Mouse (Mus musculus) cerebellum, adult (tissue): ENCODE measurements around the gene Cdkl2.

Experiments
- ATAC-seq: cut with Nextera tagmentation; 2 replicates; pipeline ENCODE4 v1.9.2; 2017; ENCODE audit warnings: mild to moderate bottlenecking, moderate library complexity, mixed read lengths; ENCODE audit not compliant: insufficient number of reproducible peaks, low FRiP score, low TSS enrichment

Cdkl2 gene

DNA sequence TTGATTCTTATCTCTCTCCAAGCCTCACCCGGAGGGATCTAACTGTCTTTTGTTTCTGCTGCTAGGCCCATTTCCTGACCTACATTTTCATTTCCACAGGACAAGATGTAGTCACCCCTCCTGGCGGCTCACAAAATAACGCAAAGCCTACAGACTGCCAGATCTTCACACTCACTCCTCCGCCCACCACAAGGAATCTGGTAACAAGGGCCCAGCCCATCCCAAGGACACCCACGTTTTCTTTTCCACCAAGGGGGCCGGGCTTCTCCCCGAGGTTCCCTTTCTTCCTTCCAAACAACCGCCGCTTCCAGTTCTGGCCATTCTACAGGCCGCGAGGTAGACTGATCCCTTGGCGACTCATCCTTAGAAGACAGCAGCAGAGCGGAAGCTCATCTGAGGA is 49.1 kb downstream of the Cdkl2 start:
- ATAC-seq: no peak

DNA sequence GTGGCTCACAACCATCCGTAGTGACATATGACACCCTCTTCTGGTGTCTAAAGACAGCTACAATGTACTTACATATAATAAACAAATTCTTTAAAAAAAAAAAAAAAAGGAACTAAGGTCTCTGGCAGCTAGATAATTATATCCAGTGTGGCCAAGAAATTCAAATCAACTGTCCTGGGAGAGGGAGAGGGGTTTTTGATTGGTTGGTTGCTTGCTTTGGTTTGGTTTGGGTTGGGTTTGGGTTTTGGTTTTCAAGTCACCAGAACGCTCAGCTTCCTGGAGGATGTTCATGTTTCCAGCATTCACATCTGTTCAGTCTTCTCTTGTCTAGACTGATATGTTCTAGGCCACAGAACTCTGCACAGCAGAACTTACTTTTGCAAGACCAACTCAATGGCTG is 50.6 kb downstream of the Cdkl2 start:
- ATAC-seq: no peak

DNA sequence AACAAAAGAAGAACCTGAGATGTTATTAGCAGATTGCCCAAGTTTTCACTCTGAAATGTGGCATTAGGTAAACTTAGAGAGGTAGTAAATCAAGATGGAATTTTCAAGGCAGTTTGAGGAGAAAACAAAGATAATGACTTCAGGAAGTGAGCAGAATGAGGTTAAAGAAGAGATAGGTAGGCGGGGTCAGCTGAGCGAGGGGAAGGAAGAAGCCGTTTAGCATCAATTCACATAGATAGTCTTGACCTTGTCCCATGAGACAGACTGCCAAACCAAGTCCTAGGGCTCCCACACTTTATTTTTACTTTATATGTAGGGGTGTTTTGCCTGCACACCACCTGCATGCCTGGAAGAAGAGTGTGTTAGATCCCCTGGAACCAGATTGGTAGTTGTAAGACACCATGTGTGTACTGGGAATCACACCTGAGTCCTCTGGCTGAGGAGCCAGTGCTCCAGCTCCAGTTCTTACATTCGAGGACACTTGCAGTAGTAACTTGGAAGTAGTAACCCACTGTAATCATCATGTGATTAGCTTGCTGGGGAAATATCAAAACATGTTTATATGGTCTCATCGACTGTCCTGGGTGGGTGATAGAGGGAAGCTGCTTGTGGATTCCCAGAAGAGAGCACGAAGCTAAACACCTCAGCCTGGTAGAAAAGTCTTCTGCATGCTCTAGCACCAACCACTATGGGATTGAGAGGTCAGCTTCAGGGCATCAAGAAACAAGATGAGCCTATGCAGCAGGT is 52.3 kb downstream of the Cdkl2 start:
- no peak for ATAC-seq

DNA sequence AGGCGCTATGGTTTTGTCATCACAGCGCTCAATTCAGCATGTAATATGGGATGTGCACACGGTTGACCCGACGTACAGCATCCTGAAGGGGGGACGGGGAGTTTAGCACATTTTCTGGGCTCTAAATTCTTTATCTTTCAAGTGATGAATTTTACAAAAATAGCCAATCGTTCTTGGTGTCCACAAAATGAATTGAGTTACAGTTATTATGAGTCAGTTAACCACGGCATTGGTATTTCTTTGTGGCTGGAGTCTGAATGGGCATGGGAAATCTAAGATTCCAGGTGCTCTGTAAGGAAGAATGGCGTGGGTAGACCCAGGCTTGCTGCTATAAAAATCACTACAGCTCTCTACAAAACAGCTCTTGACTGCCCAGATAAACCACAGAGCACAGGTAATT is 54.4 kb downstream of the Cdkl2 start:
- ATAC-seq: no peak

DNA sequence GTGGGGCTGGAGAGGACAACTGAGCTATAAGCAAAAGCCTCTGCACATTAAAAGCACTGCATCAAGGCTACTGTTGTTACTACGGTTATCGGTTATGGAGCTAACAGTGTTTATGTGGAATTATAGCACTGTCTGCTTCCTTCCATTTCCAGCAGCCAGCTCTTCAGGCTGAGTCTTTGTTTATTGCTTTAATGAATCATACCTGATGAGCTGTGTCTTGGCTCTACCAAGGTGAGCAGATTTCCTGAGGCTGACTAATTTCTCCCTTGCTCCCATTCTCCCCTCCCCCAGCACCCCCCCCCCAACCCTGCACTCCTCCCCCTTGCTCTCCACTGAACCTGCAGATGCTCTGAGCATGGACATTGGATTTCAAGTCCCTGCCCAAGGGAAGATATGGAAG is 55.9 kb downstream of the Cdkl2 start:
- ATAC-seq: no peak

DNA sequence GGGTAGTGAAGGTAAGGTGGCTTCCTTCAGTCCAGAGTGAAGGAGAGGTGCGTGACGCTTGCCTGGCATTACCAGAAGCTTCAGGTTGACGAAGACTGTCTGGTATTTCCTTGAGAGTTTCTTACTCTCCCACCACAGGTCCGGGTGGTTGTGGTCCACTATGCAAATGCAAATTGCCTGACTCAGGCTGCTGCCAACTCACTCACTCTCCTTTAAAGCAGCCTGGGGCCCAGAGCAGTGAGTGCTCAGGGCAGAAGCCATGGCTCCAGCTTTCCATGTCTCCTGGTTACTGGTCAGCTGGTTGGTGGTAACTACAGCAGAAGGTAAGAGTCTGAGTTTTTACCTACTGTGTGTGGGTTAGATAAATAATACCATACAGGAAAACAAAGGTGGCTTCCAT is 56.4 kb downstream of the Cdkl2 start, which contains the start of gene Odaph:
Gene Odaph, plus strand, starts transcription at position 240 of the 400 bp plus-strand sequence.
- no peak for ATAC-seq

DNA sequence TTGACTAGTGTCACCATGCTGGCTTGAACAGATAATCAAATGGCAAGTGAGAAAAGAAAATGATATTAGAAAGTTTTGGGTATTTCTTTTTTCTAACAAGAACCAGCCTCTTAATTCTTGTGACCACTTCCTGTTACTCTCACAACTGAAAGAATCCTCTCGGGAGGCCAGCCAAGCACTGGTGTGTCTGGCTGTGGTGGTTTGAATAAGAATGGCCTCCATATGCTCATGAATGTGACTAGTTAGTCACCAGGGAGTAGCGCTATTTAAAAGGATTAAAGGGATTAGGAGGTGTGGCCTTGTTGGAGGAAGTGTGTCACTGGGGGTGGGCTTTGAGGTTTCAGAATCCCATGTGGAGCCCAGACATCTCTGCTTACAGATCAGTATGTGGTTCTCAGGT is 58.0 kb downstream of the Cdkl2 start:
- no peak for ATAC-seq

DNA sequence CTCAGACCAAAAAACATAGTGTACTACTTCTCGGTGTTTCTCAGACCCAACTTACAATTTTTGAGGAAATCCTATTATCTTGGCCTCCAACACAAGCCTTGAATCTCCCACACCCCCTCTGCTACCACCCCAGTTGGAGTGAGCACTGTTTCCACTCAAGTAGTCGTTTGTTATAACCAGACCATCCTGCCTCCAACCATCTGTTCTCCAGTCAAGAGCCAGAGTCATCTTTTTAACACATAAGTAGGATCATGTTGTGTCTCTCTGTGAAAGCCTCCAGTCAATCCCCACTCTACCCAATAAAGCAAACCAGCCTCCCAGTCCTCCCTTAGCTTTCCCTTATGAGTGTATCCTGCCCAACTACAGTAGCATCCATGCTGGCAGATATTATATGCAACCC is 60.2 kb downstream of the Cdkl2 start:
- no peak for ATAC-seq

DNA sequence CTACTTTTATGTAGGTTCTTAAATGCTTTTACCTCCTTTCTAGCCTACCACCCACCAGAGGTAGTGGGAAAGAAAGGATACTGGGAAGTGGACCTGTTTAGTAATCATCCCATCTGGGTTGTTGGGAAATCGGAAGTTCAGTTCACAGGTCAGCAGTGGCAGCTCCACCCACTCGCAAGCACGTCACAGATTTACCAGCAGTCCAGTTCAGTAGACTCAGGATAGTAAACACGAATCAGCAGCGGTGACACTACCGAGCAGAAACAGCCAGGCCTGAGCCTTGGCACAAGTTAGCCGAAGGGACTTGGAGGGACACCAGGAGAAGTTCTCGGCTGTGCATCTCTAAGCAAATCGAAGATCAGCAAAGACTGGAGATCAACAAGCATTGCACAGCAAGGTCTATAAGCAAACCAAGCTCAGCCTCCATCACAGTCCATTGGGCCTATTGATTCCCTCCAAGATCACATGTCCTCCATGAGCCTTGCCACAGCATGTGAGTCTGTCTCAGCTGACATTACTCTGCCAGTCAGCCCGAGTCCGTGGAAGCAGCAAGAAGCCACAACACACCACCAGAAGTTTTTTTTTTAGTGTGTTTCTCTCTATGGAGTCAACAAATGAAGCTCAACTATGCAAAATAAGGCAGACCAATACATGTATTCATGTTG is 62.4 kb downstream of the Cdkl2 start:
- no peak for ATAC-seq

DNA sequence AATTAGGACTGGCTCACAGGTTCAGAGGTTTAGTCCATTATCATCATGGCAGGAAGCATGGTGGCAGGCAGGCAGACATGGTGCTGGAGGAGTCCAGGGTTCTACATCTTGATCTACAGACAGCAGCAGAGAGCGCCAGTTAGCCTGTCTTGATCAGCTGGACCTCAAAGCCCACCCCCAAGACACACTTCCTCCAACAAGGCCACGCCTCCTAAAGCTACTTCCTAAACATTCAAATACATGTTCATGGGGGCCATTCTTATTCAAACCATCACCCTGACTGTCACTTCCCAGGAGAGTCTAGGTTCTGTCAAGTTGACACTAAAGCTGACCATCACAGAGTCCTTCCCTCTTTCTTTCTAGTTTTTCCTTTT is 66.3 kb downstream of the Cdkl2 start:
- ATAC-seq: no peak

DNA sequence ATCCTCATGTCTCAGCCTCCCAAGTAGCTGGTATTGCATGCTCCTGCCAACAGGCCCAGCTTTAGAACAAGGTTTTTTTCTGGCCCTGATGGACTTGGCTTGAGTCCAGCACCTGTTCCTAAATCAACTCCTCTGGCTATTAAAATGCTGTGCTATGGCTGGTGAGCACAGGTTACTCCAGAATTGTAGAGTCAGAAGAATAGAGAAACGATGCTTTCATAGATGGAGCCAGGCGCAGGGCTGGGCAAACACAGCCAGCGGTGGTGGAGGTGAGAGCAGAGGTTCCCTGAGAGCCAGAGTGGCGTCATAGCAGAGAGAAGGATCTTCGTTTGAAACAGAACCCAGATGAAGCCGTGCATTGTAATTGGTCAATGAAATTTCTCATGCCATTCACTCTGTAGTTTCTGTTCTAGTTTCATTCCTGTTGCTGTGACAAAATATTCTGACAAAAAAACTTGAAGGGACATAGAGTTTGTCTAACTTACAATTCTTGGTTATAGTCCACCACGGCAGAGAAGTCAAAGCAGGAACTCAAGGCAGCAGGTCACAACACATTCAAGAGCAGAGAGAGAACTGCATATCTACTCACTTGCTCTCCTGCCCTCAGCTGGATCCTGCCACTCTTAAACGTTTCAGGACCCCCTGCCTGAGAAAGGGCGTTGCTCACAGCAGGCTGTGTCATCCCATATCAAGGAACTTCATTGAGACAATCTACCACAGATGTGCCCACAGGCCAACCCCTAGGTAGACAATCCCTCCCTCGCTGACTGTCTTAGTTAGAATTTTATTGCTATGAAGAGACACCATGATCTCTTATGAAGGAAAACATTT is 66.9 kb downstream of the Cdkl2 start:
- no peak for ATAC-seq

DNA sequence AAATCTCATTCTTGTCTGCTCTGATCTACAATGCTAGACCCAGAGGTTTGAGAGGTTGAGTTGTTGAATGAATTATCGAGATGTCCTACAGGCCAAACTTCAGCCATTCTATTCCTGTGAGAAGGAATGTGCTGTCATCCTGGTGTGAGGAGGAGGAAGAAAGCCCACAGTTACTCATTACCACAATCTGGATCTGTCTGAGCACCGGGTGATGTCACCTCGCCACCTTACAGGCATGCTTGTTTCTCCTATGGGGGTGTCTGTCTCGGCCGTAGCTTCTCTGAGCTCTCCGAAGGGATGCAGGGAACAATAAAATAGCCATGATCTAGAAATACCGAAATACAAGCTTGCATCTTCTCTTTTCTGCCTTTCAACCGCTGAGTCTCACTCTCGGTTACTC is 67.9 kb downstream of the Cdkl2 start:
- ATAC-seq: no peak

DNA sequence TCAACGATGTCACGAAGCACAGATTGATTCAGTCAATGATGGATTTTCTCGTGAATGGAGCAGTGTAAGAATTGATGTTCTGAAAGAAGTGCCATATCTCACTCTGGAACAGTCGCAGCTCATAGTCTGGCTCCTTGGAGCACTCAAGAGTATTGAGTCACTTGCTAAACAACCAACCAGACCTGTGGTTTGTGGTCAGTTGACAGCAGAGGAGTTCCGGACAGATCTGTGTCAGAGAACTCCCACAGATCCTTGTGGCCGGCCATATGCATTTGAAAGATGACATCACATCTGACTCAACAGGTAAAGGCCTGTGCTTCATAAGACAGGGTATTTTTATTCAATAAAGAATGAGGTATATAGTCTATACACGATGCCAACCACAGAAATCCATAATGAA is 69.7 kb downstream of the Cdkl2 start:
- no peak for ATAC-seq

DNA sequence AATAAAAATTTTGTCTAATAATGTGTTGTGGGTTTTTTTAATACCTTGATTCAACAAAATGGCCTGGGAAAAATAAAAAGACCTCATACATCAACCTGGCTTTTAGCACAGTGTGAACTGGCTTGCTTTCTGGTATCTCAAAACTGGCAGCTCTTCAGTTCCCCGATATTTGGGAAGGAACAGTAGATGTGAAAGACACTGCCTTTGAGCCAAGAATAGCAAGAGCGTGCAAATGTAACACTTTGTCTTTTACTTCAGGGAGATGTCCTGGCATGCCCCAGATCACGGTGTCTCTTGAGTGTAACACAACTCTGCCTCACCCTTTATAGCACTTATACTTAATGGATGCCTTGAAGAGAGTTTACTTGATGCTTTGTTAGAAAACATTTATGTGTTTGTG is 71.6 kb downstream of the Cdkl2 start:
- ATAC-seq: no peak

DNA sequence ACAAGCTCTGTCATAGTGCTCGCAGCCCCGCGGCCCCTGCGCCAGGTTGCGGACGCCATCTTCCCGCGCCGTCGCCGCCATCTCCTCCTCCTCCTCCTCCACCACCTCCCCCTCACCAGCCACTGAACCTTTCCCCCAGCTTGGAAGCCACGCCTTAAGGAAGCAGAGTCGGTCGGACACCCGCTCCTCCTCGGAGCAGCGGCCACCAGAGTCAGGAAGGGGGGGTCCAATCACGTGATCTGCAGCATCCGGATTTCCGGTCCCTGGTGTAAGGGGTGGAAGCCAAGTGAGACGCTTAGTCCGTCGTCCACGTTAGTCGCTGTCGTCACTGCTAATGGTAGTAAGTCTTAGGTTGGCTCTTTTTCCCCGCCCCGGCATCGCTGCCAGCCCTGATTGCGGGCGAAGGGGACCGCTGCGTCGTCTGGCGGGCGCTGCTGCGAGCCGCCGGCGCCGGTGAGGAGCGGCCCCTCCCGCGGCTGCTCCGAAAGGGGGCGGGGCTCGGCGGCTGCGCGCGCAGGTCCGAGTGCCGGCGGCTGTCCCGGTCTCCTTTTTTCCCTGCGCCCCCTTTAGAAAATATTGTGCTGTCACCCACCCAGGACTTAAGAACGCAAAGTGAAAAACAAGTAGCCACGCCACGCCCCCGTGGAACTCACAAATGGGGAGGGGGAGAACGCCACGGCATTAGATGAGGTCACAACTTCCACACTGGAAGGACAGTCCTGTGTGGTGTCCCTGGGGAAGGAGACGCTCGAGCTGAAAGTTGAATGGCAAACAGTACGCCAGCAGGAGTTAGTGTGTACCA is 80.8 kb downstream of the Cdkl2 start, which contains the start of gene Rchy1:
Gene Rchy1, minus strand, starts transcription at position 430 of the 802 bp plus-strand sequence.
- ATAC-seq: peak; percentile 96

DNA sequence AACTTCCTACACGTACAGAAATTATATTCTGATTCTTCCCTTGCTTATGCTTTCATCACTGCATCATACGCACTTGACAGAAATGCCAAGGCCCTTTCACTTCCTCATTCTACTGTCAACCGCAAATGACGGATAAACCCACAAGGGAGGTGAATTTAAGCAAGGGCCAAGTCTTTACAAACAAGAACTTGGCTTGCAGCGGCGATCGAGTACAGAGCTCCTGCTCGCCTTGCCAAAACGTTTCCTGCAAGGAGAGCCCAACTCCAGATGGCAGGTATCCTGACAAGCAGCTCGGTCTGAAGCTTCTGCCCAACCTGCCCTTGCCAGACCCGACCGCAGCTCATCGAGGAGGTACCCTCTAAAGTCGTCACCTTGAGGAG is 81.4 kb downstream of the Cdkl2 start:
- ATAC-seq: no peak; the same call in 1 of the 2 replicates

DNA sequence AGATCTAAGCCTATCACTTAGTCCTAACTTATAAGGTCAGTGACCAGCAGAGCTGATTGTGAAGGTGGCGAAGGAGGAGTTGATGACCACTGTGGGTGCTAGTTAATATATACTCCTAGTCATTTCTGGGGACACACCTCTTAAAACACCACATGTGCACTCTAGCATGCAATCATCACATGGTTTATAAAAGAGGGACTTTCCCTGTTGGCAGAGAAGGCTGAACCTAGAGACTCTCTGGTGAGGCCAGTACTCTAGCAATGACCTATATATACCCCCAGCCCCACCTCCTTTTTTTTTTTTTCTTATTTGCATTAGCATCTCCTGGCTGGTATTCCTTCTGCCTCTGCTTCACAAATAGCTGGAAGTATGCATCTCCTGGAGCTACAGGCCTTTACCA is 82.3 kb downstream of the Cdkl2 start:
- no peak for ATAC-seq

DNA sequence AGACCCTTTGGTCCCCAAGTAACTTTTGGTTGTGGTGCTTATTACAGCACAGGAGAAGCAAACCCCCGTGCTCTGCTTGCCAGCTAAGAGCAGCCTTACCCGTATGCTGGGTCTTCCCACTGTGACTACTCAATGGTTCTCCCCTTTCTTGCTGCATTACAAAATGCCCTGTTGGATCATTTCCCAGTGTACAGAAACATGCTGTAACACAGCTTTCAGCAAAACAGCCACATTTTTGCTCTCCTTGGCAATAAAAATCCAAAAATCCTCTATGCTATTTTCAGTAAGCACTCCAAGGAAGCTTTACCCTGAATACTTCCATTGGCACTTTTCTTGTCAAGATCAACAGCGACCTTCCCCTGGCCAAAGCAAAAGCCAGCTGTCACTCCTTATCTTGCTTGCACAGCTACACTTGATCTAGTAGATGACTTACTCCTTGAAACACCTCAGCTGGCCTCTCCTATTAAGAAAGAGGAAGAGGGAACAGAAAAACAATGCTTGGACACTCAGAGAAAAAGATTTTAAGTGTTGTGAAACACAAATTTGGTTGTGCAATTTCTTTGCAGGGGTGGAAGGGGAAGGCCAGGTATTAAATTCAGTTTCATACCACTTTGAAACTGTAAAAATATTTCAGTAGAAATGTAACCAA is 83.0 kb downstream of the Cdkl2 start:
- no peak for ATAC-seq

DNA sequence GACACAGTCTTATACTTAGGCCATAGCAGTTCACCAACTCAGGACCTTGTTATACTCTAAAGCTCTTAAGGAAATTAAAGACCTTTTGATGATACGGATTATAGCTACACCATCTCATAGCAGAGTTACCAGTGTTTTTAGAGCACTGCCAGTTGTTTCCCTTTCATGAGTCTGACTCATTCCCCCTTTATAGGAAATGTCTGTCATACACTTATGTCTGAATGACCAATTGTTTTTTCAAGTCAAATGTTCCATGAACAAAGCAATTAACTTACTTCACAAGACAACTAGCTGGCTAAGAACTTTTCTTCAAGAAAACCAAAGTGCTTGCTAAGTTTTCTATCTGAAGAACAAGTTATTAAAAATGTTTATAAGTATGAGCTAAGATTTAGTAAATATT is 83.7 kb downstream of the Cdkl2 start:
- ATAC-seq: no peak

DNA sequence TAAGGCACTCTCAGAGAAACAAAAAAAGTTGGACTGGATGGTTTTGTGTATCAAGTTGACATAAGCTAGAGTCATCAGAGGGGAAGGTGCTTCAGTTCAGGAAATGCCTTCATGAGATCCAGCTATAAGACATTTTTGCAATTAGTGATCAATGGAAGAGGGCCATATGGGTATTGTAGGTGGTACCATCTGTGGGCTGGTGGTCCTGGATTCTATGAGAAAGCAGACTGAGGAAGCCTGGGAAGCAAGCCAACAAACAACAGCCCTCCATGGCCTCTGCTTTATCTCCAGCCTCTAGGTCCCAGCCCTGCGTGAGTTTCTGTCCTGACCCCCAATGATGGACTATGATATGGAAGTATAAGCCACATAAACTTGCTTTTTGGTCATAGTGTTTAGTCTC is 84.6 kb downstream of the Cdkl2 start:
- no peak for ATAC-seq
